Mouse (Mus musculus) intestine, postnatal 0 days (tissue): ENCODE data around the gene Abhd18. TPM values are rescaled to one million over a fixed set of nuclear protein-coding genes. Genes with fewer than 3 reads are reported as not detected.
"Not testable (repeated sequence)": the region's sequence is repeated elsewhere in the genome, so short reads cannot be mapped to it uniquely, and the experiment has no call there.

Experiments used
- ATAC-seq: fragments of 200-750 bp; cut with Nextera tagmentation; 2 replicates; pipeline ENCODE4 v1.8.0; 2017; ENCODE audit warnings: mild to moderate bottlenecking, moderate TSS enrichment, moderate library complexity
- H3K27ac ChIP-seq: fragments of 300-500 bp; sonication (generic); 2 replicates; pipeline ENCODE4 v1.5.1; 2014; ENCODE audit warnings: mild to moderate bottlenecking, low read depth, low read length, moderate library complexity
- H3K27me3 ChIP-seq: fragments of 300-500 bp; sonication (generic); replicated peaks from 2 replicates; pipeline ENCODE4 v1.6.1; 2014; ENCODE audit warnings: low read length, mixed read lengths; ENCODE audit not compliant: control insufficient read depth, insufficient read depth
- H3K36me3 ChIP-seq: fragments of 300-500 bp; sonication (generic); 2 replicates; pipeline ENCODE4 v1.6.1; 2014; ENCODE audit warnings: mild to moderate bottlenecking, moderate library complexity; ENCODE audit not compliant: control insufficient read depth, insufficient read depth
- H3K4me1 ChIP-seq: fragments of 300-500 bp; sonication (generic); replicated peaks from 2 replicates; pipeline ENCODE4 v1.6.1; 2014; ENCODE audit warnings: antibody characterized with exemption, low read length, mixed read lengths; ENCODE audit not compliant: control insufficient read depth, insufficient read depth
- H3K4me2 ChIP-seq: fragments of 300-500 bp; sonication (generic); replicated peaks from 2 replicates; pipeline ENCODE4 v1.6.1; 2014; ENCODE audit warnings: low read depth, mild to moderate bottlenecking, moderate library complexity
- H3K4me3 ChIP-seq: fragments of 300-500 bp; sonication (generic); 2 replicates; pipeline ENCODE4 v1.5.1; 2014; ENCODE audit warnings: low read depth, low read length
- H3K9ac ChIP-seq: fragments of 300-500 bp; sonication (generic); 2 replicates; pipeline ENCODE4 v1.6.1; 2014; ENCODE audit warnings: mild to moderate bottlenecking, low read depth, low read length
- H3K9me3 ChIP-seq: fragments of 300-500 bp; sonication (generic); 2 replicates; pipeline ENCODE4 v1.6.1; 2016; ENCODE audit warnings: mixed run types; ENCODE audit not compliant: control insufficient read depth
- CTCF ChIP-seq: sonication (generic); IDR thresholded peaks from 2 replicates; pipeline ENCODE4 v1.5.1; 2016; ENCODE audit warnings: low read depth, mild to moderate bottlenecking, control low read depth, antibody characterized with exemption, moderate library complexity
- WGBS: fragments of 180-500 bp; shearing (Covaris S2); extraction: QIAGEN DNeasy Blood & Tissue Kit; methylation state at CpG from one replicate; pipeline ENCODE4 v1.1.7; 2014; 5-methylcytosine and 5-hydroxymethylcytosine counted together
- polyA plus RNA-seq: library from polyadenylated mRNA; unstranded; fragments of >200 nt; fragmentation: Nextera tagmentation; extraction: Ambion mirVana; gene quantifications from 2 replicates; pipeline ENCODE4 v1.2.1, GENCODE M21; 2015

Abhd18 gene
- polyA plus RNA-seq, 1 experiment from 2014 or later, result 10.3 TPM

- H3K4me1 ChIP-seq, H3K36me3 ChIP-seq, H3K9me3 ChIP-seq, H3K27me3 ChIP-seq: not testable (repeated sequence)
- Histone ChIP-seq H3K4me3 (peak overlapping the region; percentile 55), H3K4me2 (peak overlapping the region; percentile 64), H3K27ac (peak overlapping the region; percentile 70), H3K9ac (peak overlapping the region; percentile 51)
- WGBS, result under 1% methylated on average over 37 of the region's 38 CpGs
- TF ChIP-seq CTCF, result peak; percentile 80
- ATAC-seq, result peak; percentile 99
Measured at GRCm38 (mm10) chr3:40893816-40894258, 47.1 kb downstream of the Abhd18 start.

DNA sequence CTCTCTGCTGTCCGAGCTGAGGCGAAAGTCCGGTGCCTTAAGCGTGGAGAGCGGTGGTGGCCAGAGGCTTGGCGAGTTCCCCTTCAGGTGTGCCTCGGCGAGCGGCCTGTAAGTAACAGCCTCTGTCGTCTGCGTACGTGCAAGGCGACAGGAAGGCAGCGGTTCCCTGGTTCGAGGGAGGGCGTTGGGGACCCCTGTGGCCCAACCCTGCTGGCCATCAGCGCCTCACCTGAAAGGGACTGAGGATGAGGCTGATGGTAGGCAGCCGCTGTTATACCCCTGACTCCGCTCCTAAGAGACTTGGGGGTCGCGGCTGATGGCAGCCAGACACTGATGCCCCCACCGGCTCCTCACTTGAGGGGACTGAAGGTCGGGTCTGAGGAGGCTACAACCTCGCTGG lies 47.6 kb downstream of the Abhd18 start:
- not testable (repeated sequence) for H3K9me3 ChIP-seq, H3K4me1 ChIP-seq, ATAC-seq, H3K36me3 ChIP-seq, H3K27me3 ChIP-seq
- H3K9ac ChIP-seq, result peak overlapping the region; percentile 45
- peak overlapping the region; percentile 87 for H3K4me2 ChIP-seq
- 0% methylated on average over 19 of the region's 24 CpGs for WGBS
- H3K27ac ChIP-seq, result peak overlapping the region; percentile 50; the same call in 1 of the 2 replicates
- H3K4me3 ChIP-seq, result peak overlapping the region; percentile 55

- not testable (repeated sequence) for H3K4me1 ChIP-seq, ATAC-seq, H3K27me3 ChIP-seq, H3K4me3 ChIP-seq, H3K4me2 ChIP-seq, H3K9ac ChIP-seq, H3K36me3 ChIP-seq, H3K27ac ChIP-seq, H3K9me3 ChIP-seq
- WGBS, result 97% methylated on average over 5 of the region's 10 CpGs
Measured at GRCm38 (mm10) chr3:40902443-40902842, 55.7 kb downstream of the Abhd18 start, which contains the start of gene 1700034I23Rik. Gene 1700034I23Rik (minus strand): TSS chr3:40902543.

- Histone ChIP-seq H3K4me2 (no peak overlapping the region), H3K9ac (no peak overlapping the region), H3K27me3 (no peaks in the 10 kb centered on the region), H3K27ac (no peak overlapping the region), H3K4me3 (no peak overlapping the region), H3K36me3 (peaks cover 18% of the 10 kb centered on the region), H3K9me3 (no peaks in the 10 kb centered on the region), H3K4me1 (no peaks in the 10 kb centered on the region)
- WGBS, result 55% methylated on average over 5 of the region's 5 CpGs
- ATAC-seq, result no peak
- TF ChIP-seq CTCF, result no peak
Measured at GRCm38 (mm10) chr3:40938189-40938588, 91.4 kb downstream of the Abhd18 start.

DNA sequence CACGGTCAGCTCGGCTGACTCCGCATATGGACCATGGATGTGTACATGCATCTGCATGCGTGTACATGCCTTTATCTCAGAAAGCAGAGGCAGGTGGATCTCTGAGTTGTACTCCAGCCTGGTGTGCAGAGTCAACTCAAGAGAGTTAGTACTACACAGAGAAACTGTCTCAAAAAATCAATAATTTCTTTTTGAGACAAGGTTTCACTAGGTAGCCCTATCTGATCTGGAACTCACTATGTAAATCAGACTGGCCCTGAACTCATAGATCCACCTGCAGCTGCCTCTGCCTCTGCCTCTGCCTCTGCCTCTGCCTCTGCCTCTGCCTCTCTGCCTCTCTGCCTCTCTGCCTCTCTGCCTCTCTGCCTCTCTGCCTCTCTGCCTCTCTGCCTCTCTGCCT lies 91.8 kb downstream of the Abhd18 start:
- WGBS, result 89% methylated on average over 4 of the region's 4 CpGs
- Histone ChIP-seq H3K9me3 (no peaks in the 10 kb centered on the region), H3K4me3 (no peak overlapping the region), H3K27me3 (no peaks in the 10 kb centered on the region), H3K36me3 (peaks cover 15% of the 10 kb centered on the region), H3K4me1 (no peaks in the 10 kb centered on the region), H3K9ac (no peak overlapping the region), H3K27ac (no peak overlapping the region), H3K4me2 (no peak overlapping the region)
- TF ChIP-seq CTCF, result no peak
- no peak for ATAC-seq

DNA sequence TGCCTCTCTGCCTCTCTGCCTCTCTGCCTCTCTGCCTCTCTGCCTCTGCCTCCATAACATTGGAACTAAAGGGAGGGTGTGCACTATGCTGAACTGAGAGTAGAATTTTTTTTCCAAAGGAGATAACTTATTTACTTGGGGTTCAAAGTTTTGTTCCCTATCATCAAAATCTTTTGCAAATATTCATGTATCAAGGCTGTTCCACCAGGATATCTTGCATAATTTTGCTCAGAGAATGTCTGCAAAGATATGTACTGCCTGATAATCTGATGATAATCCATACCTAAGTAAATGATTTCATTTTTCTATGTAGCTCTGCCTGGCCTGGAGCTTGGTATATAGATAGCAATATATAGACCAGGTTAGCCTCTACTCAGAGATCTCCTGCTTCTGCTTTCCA lies 92.2 kb downstream of the Abhd18 start:
- no peak for ATAC-seq
- H3K27me3 ChIP-seq, result no peaks in the 10 kb centered on the region
- H3K9ac ChIP-seq, result no peak overlapping the region
- no peak overlapping the region for H3K4me2 ChIP-seq
- no peaks in the 10 kb centered on the region for H3K4me1 ChIP-seq
- peaks cover 10% of the 10 kb centered on the region for H3K36me3 ChIP-seq
- H3K4me3 ChIP-seq, result no peak overlapping the region
- no peak for TF ChIP-seq CTCF
- no peaks in the 10 kb centered on the region for H3K9me3 ChIP-seq
- H3K27ac ChIP-seq, result no peak overlapping the region

DNA sequence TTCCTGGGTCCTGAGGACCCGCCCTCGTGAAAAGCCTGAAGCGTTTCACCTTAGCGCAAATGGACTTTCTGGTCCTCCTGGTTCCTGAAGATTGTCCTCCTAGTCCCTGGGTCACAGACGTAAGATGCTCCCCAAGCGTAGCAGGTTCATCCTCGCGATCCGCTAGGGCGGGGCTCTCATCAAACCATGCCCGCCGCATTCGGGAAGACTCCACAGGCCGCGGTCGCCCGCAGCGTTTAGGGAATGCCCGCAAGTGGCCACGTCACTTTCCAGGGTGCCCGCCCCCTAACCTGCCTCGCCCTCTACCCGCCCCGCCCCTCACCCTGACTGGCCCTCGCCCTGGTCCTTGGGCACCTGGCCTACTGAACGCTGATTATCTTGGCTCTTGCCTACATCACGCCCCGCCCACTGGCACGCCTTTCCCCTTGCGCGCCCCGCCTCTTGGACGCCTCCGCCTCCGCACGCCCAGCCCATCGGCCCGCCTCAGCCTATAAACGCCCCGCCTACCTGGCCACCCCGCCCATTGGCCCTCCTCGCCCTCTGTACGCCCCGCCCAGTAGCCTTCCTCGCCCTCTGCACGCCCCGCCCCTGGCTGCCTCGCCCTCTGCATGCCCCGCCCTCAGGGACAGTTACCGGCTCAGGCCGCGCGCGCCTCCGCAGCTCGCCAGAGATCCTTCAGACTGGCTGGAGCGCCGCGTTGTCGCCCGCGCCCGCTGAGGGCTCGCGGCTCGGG lies 102.6 kb downstream of the Abhd18 start, which contains the start of gene Larp1b:
TSS of gene Larp1b (plus strand) at position 659 of the 733 bp plus-strand sequence.
- peak; percentile 95 for ATAC-seq
- WGBS, result under 1% methylated on average over 64 of the region's 66 CpGs
- Histone ChIP-seq H3K27ac (peak within 1 kb of the TSS; percentile 95), H3K9me3 (no peaks in the 10 kb centered on the region), H3K4me1 (0 out of 2 replicates have a peak, but pooled peaks cover 6% of the 10 kb centered on the region), H3K27me3 (no peaks in the 10 kb centered on the region), H3K4me2 (peak within 1 kb of the TSS; percentile 89), H3K4me3 (peak within 1 kb of the TSS; percentile 81), H3K36me3 (no peaks in the 10 kb centered on the region), H3K9ac (peak within 1 kb of the TSS; percentile 88)
- TF ChIP-seq CTCF, result 0 out of 2 replicates have a peak, but pooled peaks have one; percentile 4
